Mouse (Mus musculus) kidney, postnatal 36 days (tissue): ENCODE data around the gene Knop1.

Experiments used
- DNase-seq, 2 experiments: peaks; one replicate each; pipeline ENCODE4 v3.0.0; 2021 to 2022; ENCODE audit warnings: mixed read lengths in 2 of 2

Gene Knop1

GRCm38 (mm10) chr7:118855877-118856304, at the start of gene Knop1:
Knop1 (minus strand) TSS chr7:118856254.
- DNase-seq = no peak

- no peak for DNase-seq
Measured at GRCm38 (mm10) chr7:118904530-118904929, 48.5 kb upstream of the Knop1 start.

- DNase-seq = no peak
Measured at GRCm38 (mm10) chr7:118903879-118904278, 47.8 kb upstream of the Knop1 start.

DNA sequence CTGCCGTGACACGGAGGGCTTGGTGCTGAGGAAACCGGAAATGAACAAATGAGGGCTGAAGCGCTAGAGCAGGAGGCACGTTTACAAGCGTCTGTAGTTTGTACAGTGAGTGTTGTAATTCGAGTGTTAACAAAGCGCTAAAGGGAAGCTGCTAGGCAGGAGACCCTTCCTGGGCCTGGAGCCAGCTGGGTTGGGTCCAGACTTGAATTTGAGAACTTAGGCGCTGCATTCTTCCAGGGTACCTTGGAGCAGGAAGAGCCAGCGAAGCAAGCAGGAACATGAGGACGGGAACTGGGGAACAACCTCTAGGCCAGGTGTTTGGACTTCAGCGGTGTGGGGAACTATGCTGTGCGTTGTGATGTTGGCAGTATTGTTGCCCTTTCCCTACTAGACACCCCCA, 46.9 kb upstream of the Knop1 start:
- DNase-seq = peak; percentile 2 to 21

DNA sequence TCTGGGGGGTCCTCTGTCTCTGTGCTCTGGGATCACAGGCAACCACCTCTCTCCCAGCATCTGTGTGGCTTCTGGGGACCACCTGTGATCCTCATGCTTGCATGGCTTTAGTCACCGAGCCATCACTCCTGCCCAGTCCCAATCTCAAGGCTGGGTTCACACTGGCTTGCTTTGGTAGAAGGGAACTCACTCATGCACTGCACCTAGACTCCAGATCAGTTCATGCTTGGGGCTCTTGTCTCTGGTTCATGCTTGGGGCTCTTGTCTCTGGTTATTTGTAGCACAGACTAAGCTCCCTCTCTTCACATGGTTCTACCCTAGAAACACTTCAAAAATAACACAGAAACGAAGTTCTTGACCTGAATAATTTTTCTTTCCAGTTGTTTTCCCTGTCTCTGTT, 44.0 kb upstream of the Knop1 start:
- no peak for DNase-seq

DNA sequence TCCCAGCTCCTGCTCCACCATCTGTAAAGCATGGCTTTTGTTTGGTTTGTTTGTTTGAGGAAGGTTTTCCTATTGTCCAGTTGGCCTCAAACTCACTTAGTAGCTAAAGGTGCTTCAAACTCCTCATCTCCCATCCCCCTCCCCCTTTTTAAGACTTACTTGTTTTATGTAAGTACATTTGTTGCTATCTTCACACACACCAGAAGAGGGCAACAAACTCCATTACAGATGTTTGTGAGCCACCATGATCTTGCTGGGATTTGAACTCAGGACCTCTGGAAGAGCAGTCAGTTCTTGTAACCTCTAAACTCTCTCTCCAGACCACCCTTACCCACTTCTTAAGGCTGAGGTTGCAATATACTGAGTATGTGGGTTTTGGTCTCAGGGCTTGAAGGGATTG, 42.0 kb upstream of the Knop1 start:
- DNase-seq = no peak

DNA sequence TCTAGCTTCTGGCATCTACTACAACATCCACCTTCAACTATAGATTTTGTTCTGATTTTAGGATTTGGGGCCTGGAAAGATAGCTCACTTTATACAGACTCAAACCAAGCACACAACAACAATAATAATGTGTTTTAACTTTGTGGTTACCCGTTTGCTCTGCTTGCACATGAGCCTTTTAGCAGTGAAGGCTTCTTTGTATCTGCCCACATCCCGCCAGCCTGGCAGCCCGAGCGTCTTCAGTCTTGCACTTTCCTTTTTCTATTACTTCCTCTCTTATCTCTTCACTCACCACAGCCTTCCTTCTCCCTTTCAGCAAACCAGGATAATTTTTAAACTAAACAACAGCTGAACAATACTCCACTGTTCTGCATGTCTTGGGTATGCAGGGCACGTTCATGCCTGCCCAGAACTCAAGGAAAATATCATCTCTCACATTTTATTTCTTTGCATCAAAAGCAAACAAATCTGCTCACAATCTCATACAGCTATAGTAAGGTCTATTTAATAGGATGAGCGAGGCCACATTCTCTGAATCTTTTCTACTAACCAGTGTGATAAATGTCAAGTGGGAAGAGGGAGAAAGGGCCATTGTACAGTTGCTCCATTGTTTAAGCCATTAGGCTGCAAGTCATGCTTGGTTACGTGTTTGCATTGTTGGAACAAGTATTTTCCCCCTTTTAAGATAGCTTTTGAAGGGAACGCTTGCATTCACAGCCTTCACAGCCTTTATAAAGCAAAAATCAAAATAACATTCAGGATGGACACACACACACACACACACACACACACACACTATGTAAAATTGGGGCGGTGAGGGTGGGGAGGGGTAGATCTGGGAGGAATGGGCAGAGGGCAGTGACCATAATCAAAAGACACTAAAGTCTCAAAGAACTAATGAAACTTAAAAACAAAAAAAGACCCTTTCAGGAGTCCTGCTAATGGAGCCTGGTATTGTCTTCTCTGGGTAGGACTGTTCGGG, 39.7 kb upstream of the Knop1 start:
- no peak for DNase-seq

DNA sequence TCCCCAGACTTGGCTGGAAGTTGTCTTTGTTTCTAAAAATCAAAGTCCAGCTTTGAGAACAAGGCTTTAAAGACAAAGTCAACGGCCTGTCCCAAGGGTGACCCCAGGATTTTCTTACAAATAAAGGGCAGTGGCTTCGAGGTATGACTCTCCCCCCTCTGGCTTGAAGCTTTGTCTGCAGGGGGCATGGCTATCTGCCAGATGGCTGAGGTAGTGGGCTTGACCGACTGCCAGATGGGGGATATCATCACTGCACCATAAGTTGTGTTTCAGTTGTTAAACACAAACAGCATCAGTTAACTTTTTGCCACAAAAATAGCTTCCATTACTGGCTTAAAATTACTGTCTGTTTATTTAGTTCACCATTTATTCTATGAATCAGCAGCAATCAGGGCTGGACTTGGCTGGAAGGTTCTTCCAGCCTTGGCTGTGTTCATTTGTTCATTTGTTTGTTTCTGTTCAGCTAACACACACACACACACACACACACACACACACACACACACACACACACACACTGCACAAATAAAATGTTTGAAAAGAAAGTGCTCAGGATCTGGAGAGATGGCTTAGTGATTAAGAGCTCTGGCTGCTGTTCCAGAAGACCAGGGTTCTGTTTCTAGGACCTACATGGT, 33.1 kb upstream of the Knop1 start:
- no peak for DNase-seq

DNA sequence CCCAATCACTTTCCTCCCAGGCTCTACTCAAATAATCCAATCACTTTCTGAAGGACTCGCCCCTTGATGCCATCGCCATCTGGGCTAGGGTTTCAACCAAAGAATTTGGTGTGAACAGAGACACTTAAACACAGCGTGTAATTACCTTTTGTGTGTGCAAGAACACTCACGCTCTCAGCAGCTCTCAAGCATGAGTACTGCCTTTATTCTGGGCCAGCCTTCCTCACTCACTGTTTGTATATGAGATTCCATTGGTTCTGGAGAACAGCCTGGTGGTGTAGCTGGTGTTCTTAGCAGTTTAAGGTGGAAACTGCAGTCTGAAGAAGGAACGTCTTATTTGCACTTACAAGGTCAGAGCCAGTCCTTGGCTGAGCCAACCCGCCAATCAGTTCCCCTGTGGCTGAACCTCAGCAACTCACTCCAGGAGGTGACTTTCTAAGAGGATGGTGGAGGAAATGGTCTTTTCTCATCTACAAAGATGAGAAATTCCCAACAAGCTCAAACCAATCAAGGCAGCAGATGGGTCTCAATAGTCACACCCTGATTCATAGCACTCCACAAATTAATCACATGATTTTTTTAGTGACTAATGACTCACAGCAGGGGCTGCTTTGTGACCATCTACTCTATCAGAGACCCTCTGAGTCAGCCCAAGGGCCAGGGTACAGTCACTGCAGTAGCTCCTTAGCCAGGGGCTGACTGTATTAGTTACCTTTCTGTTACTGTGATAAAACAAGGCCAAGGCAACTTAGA, 31.4 kb upstream of the Knop1 start:
- no peak for DNase-seq

DNA sequence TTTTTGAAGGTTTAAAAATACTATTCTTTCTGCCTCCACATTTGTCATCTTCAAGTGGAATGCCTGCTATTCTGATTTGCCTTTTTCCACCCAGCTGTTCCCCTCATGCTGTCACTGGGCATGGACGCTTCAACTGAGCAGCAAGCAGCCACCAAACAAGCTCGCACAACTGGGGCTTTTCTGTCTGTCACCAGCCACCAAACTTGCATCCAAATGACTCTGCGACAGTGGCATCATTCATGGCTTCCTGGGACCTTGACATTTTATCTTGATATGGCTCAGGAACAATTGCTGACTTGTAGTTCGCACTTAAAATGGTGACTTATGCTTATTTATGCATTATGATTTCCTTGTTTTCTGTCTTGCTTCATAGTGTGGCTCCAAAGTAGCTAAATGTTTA, 28.9 kb upstream of the Knop1 start:
- DNase-seq = no peak

- no peak for DNase-seq
Measured at GRCm38 (mm10) chr7:118883957-118884356, 27.9 kb upstream of the Knop1 start.

DNA sequence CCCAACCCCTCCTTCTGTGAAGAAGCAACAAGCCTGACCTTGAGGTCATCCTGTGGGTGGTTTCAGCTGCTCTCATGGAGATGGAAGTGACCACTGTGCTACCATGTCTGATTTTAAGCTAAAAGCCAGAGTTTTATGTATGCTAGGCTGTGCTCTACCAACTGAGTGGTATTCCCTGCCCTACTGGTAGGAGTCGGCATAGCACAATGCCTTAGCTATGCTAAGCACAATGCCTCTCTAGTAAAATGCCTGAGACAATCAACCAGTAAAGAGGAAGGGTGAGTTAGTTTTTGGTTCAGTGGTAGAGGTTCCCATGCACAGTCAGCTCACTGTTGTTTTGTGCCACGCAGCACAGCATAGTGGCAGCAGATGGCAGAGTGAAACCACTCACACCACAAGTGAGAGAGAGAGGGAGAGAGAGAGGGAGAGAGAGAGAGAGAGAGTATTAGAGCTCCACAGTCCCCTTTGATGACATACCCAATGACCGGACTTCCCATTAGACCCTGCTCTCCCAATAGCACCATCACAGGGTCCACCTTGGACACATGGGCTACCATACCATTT, 23.5 kb upstream of the Knop1 start:
- no peak for DNase-seq

- no peak for DNase-seq
Measured at GRCm38 (mm10) chr7:118865362-118865761, 9.3 kb upstream of the Knop1 start.

GRCm38 (mm10) chr7:118858640-118859039, 2.6 kb upstream of the Knop1 start:
- DNase-seq = no peak

DNA sequence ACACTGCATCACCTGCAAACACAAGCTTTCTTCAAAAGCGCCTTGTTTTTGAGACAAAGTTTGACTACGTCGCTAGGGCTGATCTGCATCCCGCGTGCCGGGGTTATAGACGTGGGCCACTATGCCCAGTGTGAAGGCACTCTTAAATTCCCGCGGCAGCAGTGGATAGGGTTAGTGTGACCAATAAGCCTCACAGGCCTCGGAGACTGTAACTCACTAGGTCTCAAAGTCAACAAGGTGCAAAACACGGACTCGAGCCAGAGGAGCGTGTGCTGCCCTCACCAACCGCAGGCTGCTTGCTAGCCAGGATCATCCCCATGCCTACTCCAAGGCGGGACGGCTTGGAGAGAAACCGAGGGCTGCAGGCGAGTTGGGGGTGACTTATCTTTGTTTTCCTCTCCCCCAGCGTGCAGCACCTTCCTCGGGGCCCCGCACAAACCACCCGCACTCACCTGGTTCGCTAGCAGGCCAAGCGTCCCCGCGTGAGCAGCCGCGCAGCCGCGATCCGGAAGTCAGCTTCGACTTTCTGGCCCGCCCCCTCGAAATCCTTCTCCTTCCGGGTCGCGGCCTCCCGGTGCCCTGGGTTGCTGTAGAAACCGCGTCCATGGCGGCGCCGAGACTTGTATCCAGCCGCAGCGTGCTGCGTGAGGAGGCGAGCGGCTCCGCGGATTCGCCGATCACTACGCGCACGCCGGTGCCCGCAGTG, 730 bp downstream of the Knop1 start, which contains the start of gene Iqck:
Gene Iqck (plus strand): TSS at position 582 of the 706 bp plus-strand sequence.
- peak; percentile 92 to 96 for DNase-seq

DNA sequence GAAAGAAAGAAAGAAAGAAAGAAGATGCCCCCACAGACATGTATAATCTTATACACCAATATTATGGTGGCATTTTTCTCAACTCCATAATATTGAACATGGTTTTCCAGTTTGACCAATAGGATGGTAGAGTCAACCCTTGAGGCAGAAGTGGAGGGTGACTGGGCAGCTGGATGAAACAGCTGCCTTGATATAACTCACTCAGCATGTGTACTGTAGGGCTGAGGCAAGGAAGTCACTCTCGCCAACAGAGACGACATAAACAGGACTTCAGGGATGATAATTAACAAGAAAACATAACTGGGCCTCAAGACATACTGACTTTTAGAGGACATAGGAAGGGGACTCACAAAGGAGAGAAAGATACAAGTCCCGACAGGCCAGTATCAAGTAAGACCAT, 1.4 kb downstream of the Knop1 start:
- no peak for DNase-seq

DNA sequence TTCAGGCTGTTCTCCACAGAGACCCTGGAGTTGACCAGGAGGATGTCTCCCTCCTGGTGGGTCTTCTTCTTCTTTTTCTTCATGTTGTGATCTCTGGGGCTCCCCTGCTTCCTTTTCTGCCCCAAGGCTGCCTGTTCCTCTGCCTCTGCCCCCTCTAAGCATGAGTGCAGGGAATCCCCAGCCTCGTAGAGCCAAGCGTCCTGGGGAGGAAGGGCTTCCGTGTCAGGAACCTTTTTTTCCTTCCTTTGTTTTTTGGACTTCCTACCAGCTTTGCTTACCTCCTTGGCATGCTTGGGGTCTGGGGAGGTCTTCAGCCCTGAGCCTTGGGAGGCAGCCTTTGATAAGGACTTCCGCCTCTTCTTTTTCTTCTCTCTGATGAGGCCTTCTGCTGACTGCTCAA, 3.4 kb downstream of the Knop1 start:
- no peak for DNase-seq

DNA sequence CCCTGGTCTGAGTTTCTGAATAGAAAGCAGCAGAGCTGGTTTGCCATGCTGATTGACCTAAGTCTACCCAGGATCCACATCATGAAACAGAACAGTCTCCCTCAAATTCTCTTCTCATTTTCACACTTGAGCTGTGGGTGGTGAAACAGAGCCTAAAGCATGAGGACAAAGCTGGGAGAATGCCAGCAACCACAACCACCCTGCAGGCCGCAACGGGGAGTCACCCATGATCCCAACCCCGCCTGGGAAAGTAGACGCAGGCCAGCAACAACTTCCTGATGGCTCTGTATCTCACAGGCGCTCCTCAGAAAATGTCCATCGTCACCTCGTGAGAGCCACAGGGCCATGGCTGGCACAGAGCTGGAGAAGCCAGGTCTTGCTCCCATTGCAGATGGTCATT, 4.5 kb downstream of the Knop1 start:
- no peak for DNase-seq

- peak in 1 of 2 experiments; percentile 31 for DNase-seq
Measured at GRCm38 (mm10) chr7:118850676-118851290, 5.3 kb downstream of the Knop1 start.

- no peak for DNase-seq
Measured at GRCm38 (mm10) chr7:118849543-118850250, 6.4 kb downstream of the Knop1 start.

GRCm38 (mm10) chr7:118848796-118849195, 7.3 kb downstream of the Knop1 start:
- peak; percentile 69 to 77 for DNase-seq
